Mouse (Mus musculus) forelimb bud, embryonic 11.5 days (tissue): Measurements from ENCODE around the gene Pced1b.
"Not testable (repeated sequence)": the region's sequence is repeated elsewhere in the genome, so short reads cannot be mapped to it uniquely, and the experiment has no call there.

Source experiments
- DNase-seq: peaks from one replicate; pipeline ENCODE4 v3.0.0-alpha.2; 2012; ENCODE audit warnings: low read depth, low spot score

Pced1b gene

GRCm38 (mm10) chr15:97372611-97373131 lies 125.8 kb downstream of the Pced1b start:
- no peak for DNase-seq

GRCm38 (mm10) chr15:97373203-97374084 lies 126.5 kb downstream of the Pced1b start:
- DNase-seq, result no peak

- no peak for DNase-seq
Observed at GRCm38 (mm10) chr15:97374085-97374844, 127.4 kb downstream of the Pced1b start.

- DNase-seq, result no peak
Observed at GRCm38 (mm10) chr15:97374845-97375720, 128.2 kb downstream of the Pced1b start.

GRCm38 (mm10) chr15:97376081-97376742 lies 129.3 kb downstream of the Pced1b start:
- no peak for DNase-seq

- no peak for DNase-seq
Observed at GRCm38 (mm10) chr15:97376792-97377222, 129.9 kb downstream of the Pced1b start.

- DNase-seq, result no peak
Observed at GRCm38 (mm10) chr15:97378061-97378460, 131.2 kb downstream of the Pced1b start.

GRCm38 (mm10) chr15:97379489-97380304 lies 132.8 kb downstream of the Pced1b start:
- DNase-seq, result no peak

- DNase-seq, result no peak
Observed at GRCm38 (mm10) chr15:97382567-97382966, 135.7 kb downstream of the Pced1b start.

GRCm38 (mm10) chr15:97383523-97384141 lies 136.7 kb downstream of the Pced1b start:
- no peak for DNase-seq

- DNase-seq, result no peak
Observed at GRCm38 (mm10) chr15:97384170-97385018, 137.5 kb downstream of the Pced1b start.

- DNase-seq, result not testable (repeated sequence)
Observed at GRCm38 (mm10) chr15:97385174-97385573, 138.3 kb downstream of the Pced1b start.

- DNase-seq, result no peak
Observed at GRCm38 (mm10) chr15:97387793-97388192, 140.9 kb downstream of the Pced1b start.

GRCm38 (mm10) chr15:97389577-97389976 lies 142.7 kb downstream of the Pced1b start:
- no peak for DNase-seq

- DNase-seq, result no peak
Observed at GRCm38 (mm10) chr15:97390778-97391177, 143.9 kb downstream of the Pced1b start.

- no peak for DNase-seq
Observed at GRCm38 (mm10) chr15:97391436-97391835, 144.5 kb downstream of the Pced1b start.

GRCm38 (mm10) chr15:97394561-97394960 lies 147.7 kb downstream of the Pced1b start:
- DNase-seq, result no peak

GRCm38 (mm10) chr15:97396586-97397299 lies 149.8 kb downstream of the Pced1b start:
- DNase-seq, result no peak
